Mouse (Mus musculus) stomach, postnatal 0 days (tissue): ENCODE results near the gene Nupr1l.

ENCODE experiments used
- CTCF ChIP-seq: IDR thresholded peaks from 2 replicates; pipeline ENCODE4 v1.5.1; 2016; ENCODE audit warnings: antibody characterized with exemption, low read depth, mild to moderate bottlenecking, moderate library complexity
- EP300 ChIP-seq: optimal IDR thresholded peaks from 2 replicates; pipeline ENCODE3; 2016; ENCODE audit warnings: antibody characterized with exemption

- TF ChIP-seq CTCF, result no peak
- TF ChIP-seq EP300, result no peak
Observed at GRCm38 (mm10) chr5:129963224-129963623, 54.9 kb downstream of the Nupr1l start.
